Mouse (Mus musculus): ENCODE results near the gene Ceacam16.

DNA sequence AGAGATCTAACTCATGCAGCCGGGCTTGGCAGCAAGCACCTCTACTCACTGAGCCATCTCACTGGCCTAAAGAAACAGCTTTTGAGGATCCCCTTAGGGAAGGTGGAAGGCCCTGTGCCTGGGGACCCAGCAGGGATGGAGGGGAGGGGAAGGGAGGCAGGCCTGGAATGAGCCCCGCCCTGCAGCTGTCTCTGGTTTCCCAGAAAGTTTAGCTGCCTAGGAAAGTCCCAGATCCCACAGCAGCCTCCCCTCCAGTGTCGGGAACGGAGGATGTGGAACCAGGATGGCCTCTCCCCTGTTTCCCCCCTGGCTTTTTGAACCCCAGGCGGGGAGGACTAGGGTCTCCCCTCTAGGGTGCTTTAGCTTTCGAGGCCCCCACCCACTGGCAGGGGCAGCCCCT is 34.3 kb downstream of the Ceacam16 start:
- TF ChIP-seq POLR2A (IDR thresholded peaks at IDR 0.05; ENCODE audit: low read depth, low read length), result no peak
- TF ChIP-seq CTCF (IDR thresholded peaks at IDR 0.05; ENCODE audit: extremely low read depth, insufficient read depth, insufficient read length, insufficient replicate concordance), result no peak

Data from spleen, adult 2 months (tissue).